Mouse (Mus musculus) liver, postnatal 0 days (tissue): Measurements from ENCODE around the gene Zfp266. TPM values are rescaled to one million over a fixed set of nuclear protein-coding genes. Genes with fewer than 3 reads are reported as not detected.

Experiments
- ATAC-seq: fragments of 200-750 bp; cut with Nextera tagmentation; 2 replicates; pipeline ENCODE4 v1.8.0; 2017; ENCODE audit warnings: mild to moderate bottlenecking, moderate library complexity
- DNase-seq: peaks from one replicate; pipeline ENCODE4 v3.0.0-alpha.2; 2016
- H3K27ac ChIP-seq: fragments of 300-500 bp; sonication (generic); 2 replicates; pipeline ENCODE4 v1.5.1; 2014; ENCODE audit warnings: antibody characterized with exemption, moderate library complexity, mild to moderate bottlenecking, low read depth
- H3K27me3 ChIP-seq: fragments of 300-500 bp; sonication (generic); 2 replicates; pipeline ENCODE4 v1.6.1; 2014; ENCODE audit warnings: low read length, control low read depth, mixed read lengths; ENCODE audit not compliant: insufficient read depth
- H3K36me3 ChIP-seq: fragments of 300-500 bp; sonication (generic); replicated peaks from 2 replicates; pipeline ENCODE4 v1.6.1; 2014; ENCODE audit warnings: mild to moderate bottlenecking, control low read depth, low read length, moderate library complexity, mixed read lengths; ENCODE audit not compliant: insufficient read depth
- H3K4me1 ChIP-seq: fragments of 300-500 bp; sonication (generic); 2 replicates; pipeline ENCODE4 v1.6.1; 2014; ENCODE audit warnings: antibody characterized with exemption, mild to moderate bottlenecking, control low read depth; ENCODE audit not compliant: insufficient read depth
- H3K4me2 ChIP-seq: fragments of 300-500 bp; sonication (generic); 2 replicates; pipeline ENCODE4 v1.6.1; 2014; ENCODE audit warnings: low read depth, mild to moderate bottlenecking, low read length, moderate library complexity, mixed read lengths
- H3K4me3 ChIP-seq: fragments of 300-500 bp; sonication (generic); 2 replicates; pipeline ENCODE4 v1.5.1; 2014; ENCODE audit warnings: low read depth, low read length
- H3K9ac ChIP-seq: fragments of 300-500 bp; sonication (generic); replicated peaks from 2 replicates; pipeline ENCODE4 v1.6.1; 2014; ENCODE audit warnings: mild to moderate bottlenecking, moderate library complexity
- H3K9me3 ChIP-seq: fragments of 300-500 bp; sonication (generic); 2 replicates; pipeline ENCODE4 v1.6.1; 2016; ENCODE audit warnings: mild to moderate bottlenecking, control low read depth, low read length, mixed read lengths
- CTCF ChIP-seq: sonication (generic); IDR thresholded peaks from 2 replicates; pipeline ENCODE4 v1.5.1; 2016; ENCODE audit warnings: antibody characterized with exemption, low read depth
- EP300 ChIP-seq: IDR thresholded peaks from 2 replicates; pipeline ENCODE4 v1.6.1; 2016; ENCODE audit warnings: antibody characterized with exemption, low read depth, mild to moderate bottlenecking
- WGBS: fragments of 180-500 bp; shearing (Covaris S2); extraction: QIAGEN DNeasy Blood & Tissue Kit; methylation state at CpG from one replicate; pipeline ENCODE4 v1.1.7; 2014; ENCODE audit not compliant: insufficient replicate concordance; 5-methylcytosine and 5-hydroxymethylcytosine counted together
- polyA plus RNA-seq: library from polyadenylated mRNA; unstranded; fragments of >200 nt; fragmentation: Nextera tagmentation; extraction: Ambion mirVana; gene quantifications from 2 replicates; pipeline ENCODE4 v1.2.1, GENCODE M21; 2015

Gene Zfp266
- polyA plus RNA-seq, 1 experiment from 2014 or later = 9.2 TPM

- H3K4me3 ChIP-seq = peak overlapping the region; percentile 35
- peak overlapping the region; percentile 33; the same call in 1 of the 2 replicates for H3K9ac ChIP-seq
- no peaks in the 10 kb centered on the region for H3K27me3 ChIP-seq
- TF ChIP-seq EP300 (peak; percentile 26; the same call in 1 of the 2 replicates), CTCF (0 out of 2 replicates have a peak, but pooled peaks have one; percentile 4)
- WGBS = 6% methylated on average over 43 of the region's 43 CpGs
- peak; percentile 97 for ATAC-seq
- no peaks in the 10 kb centered on the region for H3K9me3 ChIP-seq
- H3K36me3 ChIP-seq = no peaks in the 10 kb centered on the region
- peak; percentile 88 for DNase-seq
- H3K4me2 ChIP-seq = peak overlapping the region; percentile 72
- peak overlapping the region; percentile 79 for H3K27ac ChIP-seq
- H3K4me1 ChIP-seq = peaks cover 3% of the 10 kb centered on the region
Observed at GRCm38 (mm10) chr9:20544070-20544821, 23.0 kb upstream of the Zfp266 start.

GRCm38 (mm10) chr9:20543496-20543895 lies 22.3 kb upstream of the Zfp266 start:
- no peaks in the 10 kb centered on the region for H3K9me3 ChIP-seq

DNA sequence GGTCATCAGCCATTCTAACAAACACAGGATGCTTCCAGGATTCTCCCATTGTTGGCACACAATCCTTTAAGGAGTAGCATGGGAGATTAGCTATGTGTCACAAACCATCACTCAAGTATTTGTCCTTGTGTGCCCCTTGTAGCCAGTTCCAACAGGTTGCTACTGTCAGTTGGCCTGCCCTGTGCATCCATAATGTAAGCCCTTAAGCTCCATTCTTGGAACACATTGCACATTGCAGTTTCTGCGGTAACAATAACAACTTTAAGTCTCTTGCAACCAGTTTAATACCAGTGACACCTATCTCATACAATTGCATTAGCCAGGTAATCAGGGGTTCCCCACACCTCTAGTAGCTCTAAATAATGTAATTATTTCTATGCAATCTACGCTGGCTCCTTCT lies 15.4 kb upstream of the Zfp266 start:
- no peaks in the 10 kb centered on the region for H3K4me1 ChIP-seq
- ATAC-seq (no peak), DNase-seq (no peak)
- no peaks in the 10 kb centered on the region for H3K9me3 ChIP-seq
- WGBS = 80% methylated on average over 2 of the region's 2 CpGs
- H3K27ac ChIP-seq = no peak overlapping the region
- no peak overlapping the region for H3K4me2 ChIP-seq
- no peaks in the 10 kb centered on the region for H3K36me3 ChIP-seq
- no peak overlapping the region for H3K9ac ChIP-seq
- no peak overlapping the region for H3K4me3 ChIP-seq
- no peaks in the 10 kb centered on the region for H3K27me3 ChIP-seq
- TF ChIP-seq CTCF = no peak
- no peak for TF ChIP-seq EP300

More at GRCm38 (mm10) chr9:20543496-20543895, 22.3 kb upstream of the Zfp266 start:
- H3K36me3 ChIP-seq = no peaks in the 10 kb centered on the region
- no peaks in the 10 kb centered on the region for H3K27me3 ChIP-seq
- H3K4me2 ChIP-seq = peak overlapping the region; percentile 72; the same call in 1 of the 2 replicates
- TF ChIP-seq EP300 (no peak), CTCF (no peak)
- peak overlapping the region; percentile 79; the same call in 1 of the 2 replicates for H3K27ac ChIP-seq
- 37% methylated on average over 6 of the region's 6 CpGs for WGBS
- no peak overlapping the region for H3K9ac ChIP-seq
- ATAC-seq = no peak
- H3K4me3 ChIP-seq = no peak overlapping the region
- H3K4me1 ChIP-seq = peaks cover 3% of the 10 kb centered on the region
- DNase-seq = no peak

GRCm38 (mm10) chr9:20534326-20534926 lies 13.2 kb upstream of the Zfp266 start:
- no peaks in the 10 kb centered on the region for H3K27me3 ChIP-seq
- no peaks in the 10 kb centered on the region for H3K9me3 ChIP-seq
- H3K36me3 ChIP-seq = no peaks in the 10 kb centered on the region
- WGBS = 76% methylated on average over 8 of the region's 8 CpGs
- H3K9ac ChIP-seq = no peak overlapping the region
- H3K4me1 ChIP-seq = no peaks in the 10 kb centered on the region
- no peak for DNase-seq
- no peak for TF ChIP-seq EP300
- H3K4me3 ChIP-seq = no peak overlapping the region
- ATAC-seq = no peak
- no peak overlapping the region for H3K4me2 ChIP-seq
- H3K27ac ChIP-seq = no peak overlapping the region

- Histone ChIP-seq H3K4me2 (peak overlapping the region; percentile 84), H3K4me3 (peak overlapping the region; percentile 67), H3K27me3 (no peaks in the 10 kb centered on the region), H3K4me1 (peaks cover 25% of the 10 kb centered on the region), H3K9me3 (no peaks in the 10 kb centered on the region), H3K27ac (peak overlapping the region; percentile 93), H3K9ac (peak overlapping the region; percentile 81), H3K36me3 (0 out of 2 replicates have a peak, but pooled peaks cover 4% of the 10 kb centered on the region)
- WGBS = 1% methylated on average over 17 of the region's 17 CpGs
- ATAC-seq (no peak), DNase-seq (no peak)
- no peak for TF ChIP-seq CTCF
- TF ChIP-seq EP300 = no peak
Observed at GRCm38 (mm10) chr9:20520531-20521210, 546 bp downstream of the Zfp266 start.

- ATAC-seq = no peak
- Histone ChIP-seq H3K4me3 (peak overlapping the region; percentile 26), H3K4me2 (peak overlapping the region; percentile 84), H3K27me3 (no peaks in the 10 kb centered on the region), H3K9me3 (no peaks in the 10 kb centered on the region), H3K9ac (0 out of 2 replicates have a peak overlapping the region, but pooled peaks have one; percentile 33), H3K27ac (no peak overlapping the region), H3K4me1 (peaks cover 25% of the 10 kb centered on the region), H3K36me3 (0 out of 2 replicates have a peak, but pooled peaks cover 5% of the 10 kb centered on the region)
- TF ChIP-seq EP300 = no peak
- TF ChIP-seq CTCF = no peak
- DNase-seq = no peak
- WGBS = 49% methylated on average over 4 of the region's 4 CpGs
Observed at GRCm38 (mm10) chr9:20519949-20520348, 1.3 kb downstream of the Zfp266 start.
